Mouse (Mus musculus): ENCODE results near the gene Dap3. TPM values are rescaled to one million over a fixed set of nuclear protein-coding genes. Genes with fewer than 3 reads are reported as not detected.

Gene Dap3
- polyA plus RNA-seq, 1 experiment from 2014 or later, result 139 TPM

DNA sequence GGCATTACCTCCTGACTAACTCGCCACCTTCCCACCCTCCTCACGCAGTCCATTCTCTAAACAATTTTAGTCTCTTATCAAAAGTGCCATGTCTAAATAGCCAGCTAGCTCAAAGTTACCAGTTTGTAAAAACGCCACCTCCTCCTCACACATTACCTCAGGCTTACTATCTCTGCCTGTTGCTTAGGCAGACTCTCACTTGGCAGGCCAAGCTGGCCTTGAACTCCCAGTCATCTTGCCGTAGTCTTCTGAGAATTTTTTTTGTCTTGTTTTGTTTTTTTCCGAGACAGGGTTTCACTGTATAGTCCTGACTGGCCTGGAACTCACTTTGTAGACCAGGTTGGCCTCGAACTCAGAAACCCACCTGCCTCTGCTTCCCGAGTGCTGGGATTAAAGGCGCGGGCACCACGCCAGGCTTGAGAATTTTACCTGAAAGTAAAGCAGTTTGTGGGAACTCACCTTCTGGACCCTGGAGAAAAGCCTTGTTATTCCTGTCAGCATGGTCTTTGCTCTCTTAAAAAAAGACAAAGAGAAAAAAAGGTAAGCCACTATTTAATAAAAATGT, 8.6 kb downstream of the Dap3 start:
- no peaks in the 10 kb centered on the region for H3K9me3 ChIP-seq (replicated peaks)
- peaks cover 25% of the 10 kb centered on the region for H3K4me1 ChIP-seq
- no peak overlapping the region for H3K9ac ChIP-seq
- H3K36me3 ChIP-seq, result peaks cover 50% of the 10 kb centered on the region
- no peaks in the 10 kb centered on the region for H3K27me3 ChIP-seq (replicated peaks)
- no peak overlapping the region for H3K4me3 ChIP-seq
- no peak for ATAC-seq
- no peak overlapping the region for H3K4me2 ChIP-seq
- no peak overlapping the region for H3K27ac ChIP-seq
- WGBS (ENCODE audit: insufficient replicate concordance), result 79% methylated on average over 10 of the region's 10 CpGs

DNA sequence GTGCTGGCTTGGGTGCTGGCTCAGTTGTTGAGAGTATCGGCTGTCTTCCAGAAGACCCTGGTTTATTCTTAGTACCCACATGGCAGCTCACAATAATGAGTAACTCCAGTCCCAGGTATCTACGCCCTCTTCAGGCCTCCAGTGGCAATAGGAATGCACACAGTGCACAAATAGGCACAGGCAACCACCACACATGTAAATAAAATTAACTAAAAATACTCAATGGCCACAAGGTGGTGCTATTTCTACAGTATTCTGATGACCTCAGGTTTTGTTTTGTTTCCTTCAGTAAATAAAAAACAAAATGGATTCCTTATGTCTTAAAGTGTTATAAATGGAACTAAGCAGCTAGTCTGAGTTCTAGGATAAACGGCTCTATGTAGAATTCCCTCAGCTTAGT, 11.2 kb downstream of the Dap3 start:
- H3K4me2 ChIP-seq, result no peak overlapping the region
- no peak overlapping the region for H3K4me3 ChIP-seq
- no peak overlapping the region for H3K9ac ChIP-seq
- 59% methylated on average over 3 of the region's 3 CpGs for WGBS (ENCODE audit: insufficient replicate concordance)
- no peaks in the 10 kb centered on the region for H3K9me3 ChIP-seq (replicated peaks)
- H3K27me3 ChIP-seq (replicated peaks), result no peaks in the 10 kb centered on the region
- no peak overlapping the region for H3K27ac ChIP-seq
- ATAC-seq, result no peak
- peaks cover 76% of the 10 kb centered on the region for H3K36me3 ChIP-seq
- H3K4me1 ChIP-seq, result peaks cover 13% of the 10 kb centered on the region

DNA sequence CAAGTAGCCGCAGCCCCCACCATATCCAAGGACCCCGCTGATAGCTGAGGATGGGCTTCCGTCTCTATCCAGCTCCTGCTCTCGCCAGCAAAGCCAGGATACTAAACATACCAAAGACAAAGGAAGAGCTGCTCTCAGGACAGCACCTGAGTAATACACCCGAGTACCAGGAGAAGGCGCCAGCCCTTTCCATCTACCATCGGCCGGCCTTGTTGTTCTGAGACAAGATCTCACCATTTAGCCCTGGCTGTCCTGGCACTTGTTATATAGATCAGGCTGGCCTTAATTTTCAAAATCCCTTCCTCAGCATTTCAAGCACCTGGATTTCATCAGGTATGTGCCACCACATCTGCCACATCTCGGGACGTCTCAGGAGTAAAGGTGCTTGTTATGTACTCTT, 11.9 kb downstream of the Dap3 start:
- no peak for ATAC-seq
- Histone ChIP-seq H3K9me3 (replicated peaks) (no peaks in the 10 kb centered on the region), H3K36me3 (peaks cover 83% of the 10 kb centered on the region), H3K9ac (no peak overlapping the region), H3K27ac (no peak overlapping the region), H3K4me2 (no peak overlapping the region), H3K27me3 (replicated peaks) (no peaks in the 10 kb centered on the region), H3K4me1 (peaks cover 7% of the 10 kb centered on the region), H3K4me3 (no peak overlapping the region)
- 85% methylated on average over 10 of the region's 10 CpGs for WGBS (ENCODE audit: insufficient replicate concordance)

DNA sequence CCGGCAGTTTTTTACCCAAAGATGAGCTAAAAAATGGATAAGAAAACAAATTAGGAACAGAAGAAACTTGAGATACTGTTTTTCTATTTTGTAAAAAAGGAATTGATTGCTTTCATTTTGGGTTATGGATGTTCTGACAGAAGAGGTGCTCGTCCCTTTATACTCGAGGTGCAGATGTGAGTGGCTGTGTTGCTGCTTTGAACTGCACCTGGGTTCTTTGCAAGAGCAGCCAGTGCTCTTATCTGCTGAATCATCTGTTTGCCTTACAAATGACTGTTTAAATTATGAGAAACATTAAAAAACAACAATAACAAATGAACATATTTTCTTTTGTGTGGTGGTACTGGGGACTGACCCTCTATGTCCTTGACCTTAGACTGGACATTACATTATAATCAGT, 21.5 kb downstream of the Dap3 start:
- 77% methylated on average over 3 of the region's 3 CpGs for WGBS (ENCODE audit: insufficient replicate concordance)
- H3K9ac ChIP-seq, result no peak overlapping the region
- 0 out of 2 replicates have a peak, but pooled peaks cover 5% of the 10 kb centered on the region for H3K4me1 ChIP-seq
- ATAC-seq, result no peak
- no peaks in the 10 kb centered on the region for H3K27me3 ChIP-seq (replicated peaks)
- H3K9me3 ChIP-seq (replicated peaks), result no peaks in the 10 kb centered on the region
- H3K36me3 ChIP-seq, result peaks cover 100% of the 10 kb centered on the region
- no peak overlapping the region for H3K4me2 ChIP-seq
- no peak overlapping the region for H3K4me3 ChIP-seq
- no peak overlapping the region for H3K27ac ChIP-seq

DNA sequence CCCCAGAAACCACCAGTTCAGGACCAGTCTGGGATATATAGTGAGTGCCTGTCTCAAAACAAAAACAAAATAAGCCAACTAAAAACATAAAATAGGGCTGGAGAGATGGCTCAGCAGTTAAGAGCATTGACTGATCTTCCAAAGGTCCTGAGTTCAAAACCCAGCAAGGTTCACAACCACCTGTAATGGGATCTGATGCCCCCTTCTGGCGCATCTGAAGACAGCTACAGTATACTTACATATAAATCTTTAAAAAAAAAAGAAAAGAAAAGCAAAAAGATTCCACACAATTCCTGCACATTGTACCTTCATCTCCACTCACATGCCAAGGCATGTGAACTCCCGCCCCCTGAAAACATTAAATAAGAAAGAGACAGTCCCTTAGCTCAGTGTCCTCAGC, 25.3 kb downstream of the Dap3 start:
- no peak for ATAC-seq

DNA sequence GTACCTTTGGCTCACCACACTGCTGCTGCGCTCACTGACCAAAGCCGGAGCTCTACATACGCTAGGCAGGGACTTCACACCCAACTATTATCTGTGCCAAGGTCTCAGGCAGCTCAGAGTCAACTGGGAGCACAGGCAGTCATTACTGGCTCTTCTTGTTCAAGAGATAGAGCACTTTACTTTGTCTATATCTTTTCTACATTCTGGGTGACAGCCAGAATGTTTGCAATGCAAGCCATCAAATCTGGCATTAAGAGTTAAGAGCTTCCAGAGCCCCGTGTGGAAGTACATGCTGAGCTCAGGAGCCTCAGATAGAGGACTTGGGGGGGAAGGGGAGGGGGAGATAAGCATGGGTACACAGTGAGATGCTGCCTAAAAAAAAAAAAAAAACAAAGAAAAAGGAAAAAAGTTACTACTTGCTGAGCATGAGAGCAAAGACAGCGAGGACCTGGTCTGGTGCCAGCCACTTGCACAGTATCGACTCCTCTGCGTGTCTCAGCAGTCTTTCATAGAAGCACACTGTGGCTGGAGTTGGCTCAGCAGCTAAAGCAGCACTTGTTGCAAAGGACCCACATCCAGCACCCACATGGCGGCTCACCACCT, 26.9 kb downstream of the Dap3 start:
- Histone ChIP-seq H3K27ac (no peak overlapping the region), H3K4me2 (no peak overlapping the region), H3K4me3 (no peak overlapping the region), H3K9ac (no peak overlapping the region), H3K4me1 (no peaks in the 10 kb centered on the region), H3K36me3 (peaks cover 90% of the 10 kb centered on the region), H3K27me3 (replicated peaks) (no peaks in the 10 kb centered on the region), H3K9me3 (replicated peaks) (peaks cover 5% of the 10 kb centered on the region; the same call in 1 of the 2 replicates)
- no peak for ATAC-seq
- 74% methylated on average over 8 of the region's 8 CpGs for WGBS (ENCODE audit: insufficient replicate concordance)

More for the DNA sequence above, 25.3 kb downstream of the Dap3 start:
- no peak overlapping the region for H3K9ac ChIP-seq
- no peak overlapping the region for H3K4me3 ChIP-seq
- H3K9me3 ChIP-seq (replicated peaks), result peaks cover 5% of the 10 kb centered on the region; the same call in 1 of the 2 replicates
- H3K4me1 ChIP-seq, result no peaks in the 10 kb centered on the region
- 82% methylated on average over 2 of the region's 2 CpGs for WGBS (ENCODE audit: insufficient replicate concordance)
- H3K36me3 ChIP-seq, result peaks cover 99% of the 10 kb centered on the region
- no peak overlapping the region for H3K27ac ChIP-seq
- no peaks in the 10 kb centered on the region for H3K27me3 ChIP-seq (replicated peaks)
- H3K4me2 ChIP-seq, result no peak overlapping the region

DNA sequence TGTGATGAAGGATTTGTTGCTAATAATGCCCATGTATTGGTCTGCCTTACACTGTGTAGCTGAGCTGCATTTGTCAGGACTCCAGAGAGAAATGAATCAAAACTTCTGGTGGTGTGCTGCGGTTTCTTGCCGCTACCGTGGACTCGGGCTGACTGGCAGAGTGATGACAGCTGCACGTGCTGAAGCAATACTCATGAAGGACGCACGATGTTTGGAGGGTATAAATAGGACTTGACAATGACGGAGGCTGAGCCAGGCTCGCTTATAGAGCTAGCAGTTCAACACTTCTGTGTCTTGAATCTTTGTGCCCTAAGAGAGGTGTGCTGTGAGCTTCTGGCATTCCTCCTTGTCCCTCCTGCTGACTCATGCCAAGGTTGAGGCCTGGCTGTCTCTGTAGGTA, 29.6 kb downstream of the Dap3 start:
- Histone ChIP-seq H3K27ac (no peak overlapping the region), H3K4me2 (no peak overlapping the region), H3K4me3 (no peak overlapping the region), H3K4me1 (no peaks in the 10 kb centered on the region), H3K9ac (no peak overlapping the region), H3K27me3 (replicated peaks) (no peaks in the 10 kb centered on the region), H3K36me3 (peaks cover 63% of the 10 kb centered on the region), H3K9me3 (replicated peaks) (peaks cover 5% of the 10 kb centered on the region; the same call in 1 of the 2 replicates)
- ATAC-seq, result no peak
- WGBS (ENCODE audit: insufficient replicate concordance), result 89% methylated on average over 9 of the region's 9 CpGs

DNA sequence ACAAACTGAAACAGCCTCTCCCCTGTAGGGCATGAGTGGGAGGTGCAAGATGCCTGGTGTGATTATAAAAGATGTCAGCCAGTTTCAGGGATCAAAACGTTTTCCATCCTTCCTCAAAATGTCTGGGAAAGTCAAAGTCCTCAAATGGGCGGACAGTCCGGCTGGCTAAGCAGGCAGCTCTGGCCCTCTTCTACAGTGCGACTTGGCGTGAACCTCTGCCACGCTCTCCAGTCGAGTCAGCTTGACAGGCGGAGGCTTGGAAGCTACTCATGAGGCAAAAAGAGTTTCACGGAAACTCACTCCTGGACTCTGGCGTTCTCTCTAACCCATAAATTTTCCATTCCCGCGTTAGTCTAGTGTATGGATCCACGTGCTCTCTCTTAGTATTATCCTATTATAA, 32.0 kb downstream of the Dap3 start:
- no peak overlapping the region for H3K27ac ChIP-seq
- H3K4me2 ChIP-seq, result no peak overlapping the region
- ATAC-seq, result no peak

DNA sequence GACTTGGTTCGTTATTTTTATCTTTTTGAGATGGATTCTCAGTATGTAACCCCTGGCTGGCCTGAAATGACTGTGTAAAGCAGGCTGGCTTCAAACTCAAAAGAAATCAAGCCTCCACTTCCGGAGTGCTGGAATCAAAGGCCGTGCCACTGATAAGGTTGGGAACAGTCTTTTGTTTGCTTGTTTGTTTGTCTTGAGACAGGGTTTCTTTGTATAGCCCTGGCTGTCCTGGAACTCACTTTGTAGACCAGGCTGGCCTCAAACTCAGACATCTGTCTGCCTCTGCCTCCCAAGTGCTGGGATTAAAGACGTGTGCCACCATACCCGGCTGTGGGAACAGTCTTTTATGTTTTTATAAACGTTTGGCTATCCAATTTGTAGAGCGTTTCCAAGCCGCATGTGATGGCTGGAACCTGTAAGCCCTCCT, 36.6 kb downstream of the Dap3 start:
- H3K27ac ChIP-seq, result peak overlapping the region; percentile 77
- 27% methylated on average over 8 of the region's 8 CpGs for WGBS (ENCODE audit: insufficient replicate concordance)
- H3K4me2 ChIP-seq, result peak overlapping the region; percentile 96
- no peaks in the 10 kb centered on the region for H3K9me3 ChIP-seq (replicated peaks)
- ATAC-seq, result no peak
- H3K4me3 ChIP-seq, result peak overlapping the region; percentile 74
- H3K9ac ChIP-seq, result peak overlapping the region; percentile 79
- no peaks in the 10 kb centered on the region for H3K27me3 ChIP-seq (replicated peaks)
- peaks cover 32% of the 10 kb centered on the region for H3K36me3 ChIP-seq
- peaks cover 20% of the 10 kb centered on the region for H3K4me1 ChIP-seq

More for the DNA sequence above, 32.0 kb downstream of the Dap3 start:
- Histone ChIP-seq H3K27me3 (replicated peaks) (no peaks in the 10 kb centered on the region), H3K9me3 (replicated peaks) (peaks cover 5% of the 10 kb centered on the region; the same call in 1 of the 2 replicates), H3K9ac (no peak overlapping the region), H3K4me3 (no peak overlapping the region), H3K36me3 (peaks cover 39% of the 10 kb centered on the region), H3K4me1 (peaks cover 7% of the 10 kb centered on the region)
- WGBS (ENCODE audit: insufficient replicate concordance), result 77% methylated on average over 13 of the region's 13 CpGs

DNA sequence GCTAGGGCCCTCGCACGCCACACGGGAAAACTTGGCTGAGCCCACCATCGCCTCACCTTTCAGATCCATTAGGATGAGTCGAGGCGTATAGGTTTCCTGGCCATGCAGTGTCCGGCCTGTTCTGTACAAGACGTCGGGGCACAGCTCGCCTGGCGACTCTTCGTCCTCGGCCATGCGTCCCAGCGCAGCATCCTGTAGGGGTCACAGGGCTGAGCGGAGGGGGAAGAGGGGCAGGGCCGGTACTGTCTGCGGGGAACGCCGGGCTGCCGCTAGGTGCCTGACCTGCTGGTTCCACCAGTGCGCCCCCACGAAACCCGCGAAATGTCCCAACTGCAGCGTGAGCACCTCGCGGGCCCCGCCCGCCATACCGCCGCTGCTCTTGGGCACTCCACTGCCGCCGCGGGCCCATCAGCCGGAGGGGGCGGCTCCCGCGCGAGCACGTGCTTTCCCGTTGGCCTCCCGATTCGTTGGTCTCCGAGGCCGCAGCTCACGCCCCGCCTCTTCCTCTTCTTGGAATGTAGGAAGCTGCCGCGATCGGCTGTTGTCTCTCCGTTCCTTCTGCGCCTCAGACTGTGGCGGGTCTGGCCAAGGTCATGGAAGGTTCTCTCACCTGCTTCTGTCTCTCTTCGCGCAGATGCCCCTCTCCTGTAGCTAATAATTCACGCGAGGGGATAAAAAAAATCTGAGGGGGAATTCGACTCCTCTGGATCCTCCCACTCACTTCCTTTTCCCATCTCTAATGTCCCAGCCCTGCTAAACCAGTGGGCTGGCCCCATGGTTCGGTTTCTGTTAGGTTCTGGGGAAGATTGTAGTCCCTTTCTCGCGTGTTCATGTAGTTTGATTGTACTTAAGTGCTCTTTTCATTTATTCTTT, 37.2 kb downstream of the Dap3 start, which contains the start of gene Msto1:
Gene Msto1, minus strand, starts transcription at position 489 of the 873 bp plus-strand sequence.
- peak; percentile 96 for ATAC-seq
- peak within 1 kb of the TSS; percentile 74 for H3K4me3 ChIP-seq
- peak within 1 kb of the TSS; percentile 96 for H3K4me2 ChIP-seq
- H3K9me3 ChIP-seq (replicated peaks), result no peaks in the 10 kb centered on the region
- H3K27me3 ChIP-seq (replicated peaks), result no peaks in the 10 kb centered on the region
- H3K4me1 ChIP-seq, result peaks cover 20% of the 10 kb centered on the region
- peak within 1 kb of the TSS; percentile 79 for H3K9ac ChIP-seq
- peak within 1 kb of the TSS; percentile 77 for H3K27ac ChIP-seq
- H3K36me3 ChIP-seq, result peaks cover 38% of the 10 kb centered on the region
- under 1% methylated on average over 62 of the region's 62 CpGs for WGBS (ENCODE audit: insufficient replicate concordance)

DNA sequence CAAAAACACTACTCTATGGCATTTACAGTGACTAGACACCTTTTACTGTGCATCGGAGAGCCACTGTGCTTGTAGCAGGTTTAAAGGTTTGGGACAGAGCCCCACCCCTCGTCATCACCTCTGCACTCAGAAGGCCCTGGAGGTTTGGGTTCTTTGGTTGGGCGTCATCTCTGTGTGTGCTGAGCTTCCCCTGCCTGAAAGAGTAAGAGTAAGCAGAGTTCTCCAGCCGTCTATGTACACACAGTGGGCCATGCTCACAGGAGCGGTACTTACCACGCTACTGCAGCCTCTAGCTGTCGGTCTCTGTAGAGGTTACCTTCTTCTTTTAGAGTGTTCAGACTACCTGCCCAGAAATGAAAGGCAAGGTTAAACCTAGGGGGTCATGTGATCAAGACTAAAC, 38.4 kb downstream of the Dap3 start:
- H3K4me3 ChIP-seq, result peak overlapping the region; percentile 74
- peak overlapping the region; percentile 96 for H3K4me2 ChIP-seq
- no peak for ATAC-seq
- WGBS (ENCODE audit: insufficient replicate concordance), result 80% methylated on average over 7 of the region's 7 CpGs
- peaks cover 50% of the 10 kb centered on the region for H3K36me3 ChIP-seq
- H3K27me3 ChIP-seq (replicated peaks), result no peaks in the 10 kb centered on the region
- H3K9ac ChIP-seq, result peak overlapping the region; percentile 79; the same call in 1 of the 2 replicates
- H3K9me3 ChIP-seq (replicated peaks), result no peaks in the 10 kb centered on the region
- H3K4me1 ChIP-seq, result peaks cover 20% of the 10 kb centered on the region
- no peak overlapping the region for H3K27ac ChIP-seq

Measured in liver, embryonic 12.5 days (tissue).